Mouse (Mus musculus) forebrain, embryonic 11.5 days (tissue): ENCODE results near the gene Casc1. TPM values are rescaled to one million over a fixed set of nuclear protein-coding genes. Genes with fewer than 3 reads are reported as not detected.

Source experiments
- ATAC-seq: fragments of 200-750 bp; cut with Nextera tagmentation; replicated peaks from 2 replicates; pipeline ENCODE4 v1.8.0; 2017; ENCODE audit warnings: moderate TSS enrichment; ENCODE audit not compliant: low FRiP score
- DNase-seq: peaks from one replicate; pipeline ENCODE4 v3.0.0-alpha.2; 2017; ENCODE audit warnings: low spot score
- H3K27ac ChIP-seq: fragments of 300-500 bp; sonication (generic); 2 replicates; pipeline ENCODE4 v1.5.1; 2014; ENCODE audit warnings: low read depth, low read length
- H3K27me3 ChIP-seq: fragments of 300-500 bp; sonication (generic); 2 replicates; pipeline ENCODE4 v1.6.1; 2014; ENCODE audit warnings: mild to moderate bottlenecking, low read length, mixed read lengths; ENCODE audit not compliant: control insufficient read depth, insufficient read depth
- H3K36me3 ChIP-seq: fragments of 300-500 bp; sonication (generic); 2 replicates; pipeline ENCODE4 v1.6.1; 2014; ENCODE audit warnings: mild to moderate bottlenecking, low read length, moderate library complexity, mixed read lengths; ENCODE audit not compliant: control insufficient read depth, insufficient read depth
- H3K4me1 ChIP-seq: fragments of 300-500 bp; sonication (generic); replicated peaks from 2 replicates; pipeline ENCODE4 v1.6.1; 2014; ENCODE audit warnings: low read length, mixed read lengths; ENCODE audit not compliant: control insufficient read depth, insufficient read depth
- H3K4me2 ChIP-seq: fragments of 300-500 bp; sonication (generic); 2 replicates; pipeline ENCODE4 v1.6.1; 2014; ENCODE audit warnings: low read depth, mild to moderate bottlenecking, low read length, moderate library complexity, mixed read lengths; ENCODE audit not compliant: severe bottlenecking
- H3K4me3 ChIP-seq: fragments of 300-500 bp; sonication (generic); 2 replicates; pipeline ENCODE4 v1.5.1; 2014; ENCODE audit warnings: low read depth, low read length
- H3K9ac ChIP-seq: fragments of 300-500 bp; sonication (generic); 2 replicates; pipeline ENCODE4 v1.6.1; 2014; ENCODE audit warnings: low read length
- H3K9me3 ChIP-seq: fragments of 300-500 bp; sonication (generic); 2 replicates; pipeline ENCODE4 v1.6.1; 2016; ENCODE audit warnings: low read length, mixed read lengths; ENCODE audit not compliant: control insufficient read depth
- WGBS: fragments of 180-500 bp; shearing (Covaris S2); extraction: QIAGEN DNeasy Blood & Tissue Kit; methylation state at CpG from one replicate; pipeline ENCODE4 v1.1.7; 2014; 5-methylcytosine and 5-hydroxymethylcytosine counted together
- polyA plus RNA-seq: library from polyadenylated mRNA; unstranded; fragments of >200 nt; fragmentation: Nextera tagmentation; extraction: Ambion mirVana; gene quantifications from 2 replicates; pipeline ENCODE4 v1.2.1, GENCODE M21; 2014

Gene Casc1
- polyA plus RNA-seq, 1 experiment from 2014 or later, result 0.48 TPM

GRCm38 (mm10) chr6:145246841-145247240, 36.0 kb upstream of the Casc1 start:
- H3K4me1 ChIP-seq, result peaks cover 5% of the 10 kb centered on the region; the same call in 1 of the 2 replicates
- ATAC-seq (no peak), DNase-seq (no peak)
- 94% methylated on average over 5 of the region's 5 CpGs for WGBS
- H3K36me3 ChIP-seq, result no peaks in the 10 kb centered on the region; the same call in 1 of the 2 replicates
- H3K9me3 ChIP-seq, result no peaks in the 10 kb centered on the region
- H3K27me3 ChIP-seq, result no peaks in the 10 kb centered on the region
- no peak overlapping the region for H3K27ac ChIP-seq
- H3K4me3 ChIP-seq, result no peak overlapping the region
- no peak overlapping the region for H3K9ac ChIP-seq
- H3K4me2 ChIP-seq, result no peak overlapping the region

GRCm38 (mm10) chr6:145242521-145242920, 31.7 kb upstream of the Casc1 start:
- H3K36me3 ChIP-seq, result no peaks in the 10 kb centered on the region; the same call in 1 of the 2 replicates
- no peaks in the 10 kb centered on the region for H3K27me3 ChIP-seq
- 68% methylated on average over 1 of the region's 1 CpGs for WGBS
- no peak for ATAC-seq
- DNase-seq, result no peak
- no peak overlapping the region for H3K4me2 ChIP-seq
- no peaks in the 10 kb centered on the region for H3K4me1 ChIP-seq
- no peaks in the 10 kb centered on the region for H3K9me3 ChIP-seq
- no peak overlapping the region for H3K9ac ChIP-seq
- no peak overlapping the region for H3K4me3 ChIP-seq
- H3K27ac ChIP-seq, result no peak overlapping the region

GRCm38 (mm10) chr6:145240285-145240684, 29.5 kb upstream of the Casc1 start:
- Histone ChIP-seq H3K4me3 (no peak overlapping the region), H3K4me2 (no peak overlapping the region), H3K9ac (no peak overlapping the region), H3K27me3 (no peaks in the 10 kb centered on the region), H3K9me3 (no peaks in the 10 kb centered on the region), H3K4me1 (no peaks in the 10 kb centered on the region), H3K36me3 (no peaks in the 10 kb centered on the region; the same call in 1 of the 2 replicates), H3K27ac (no peak overlapping the region)
- no peak for DNase-seq
- ATAC-seq, result no peak
- 93% methylated on average over 6 of the region's 6 CpGs for WGBS

- H3K36me3 ChIP-seq, result no peaks in the 10 kb centered on the region; the same call in 1 of the 2 replicates
- WGBS, result 86% methylated on average over 4 of the region's 4 CpGs
Measured at GRCm38 (mm10) chr6:145237148-145237547, 26.3 kb upstream of the Casc1 start.

GRCm38 (mm10) chr6:145235367-145235766, 24.6 kb upstream of the Casc1 start:
- Histone ChIP-seq H3K9me3 (no peaks in the 10 kb centered on the region), H3K4me1 (no peaks in the 10 kb centered on the region), H3K27me3 (no peaks in the 10 kb centered on the region), H3K4me3 (no peak overlapping the region), H3K36me3 (no peaks in the 10 kb centered on the region; the same call in 1 of the 2 replicates), H3K27ac (no peak overlapping the region), H3K9ac (no peak overlapping the region), H3K4me2 (no peak overlapping the region)
- DNase-seq, result no peak
- 91% methylated on average over 6 of the region's 6 CpGs for WGBS
- ATAC-seq, result no peak

More at GRCm38 (mm10) chr6:145237148-145237547, 26.3 kb upstream of the Casc1 start:
- H3K27me3 ChIP-seq, result no peaks in the 10 kb centered on the region
- H3K9me3 ChIP-seq, result no peaks in the 10 kb centered on the region
- H3K4me3 ChIP-seq, result no peak overlapping the region
- no peaks in the 10 kb centered on the region for H3K4me1 ChIP-seq
- no peak for ATAC-seq
- H3K27ac ChIP-seq, result no peak overlapping the region
- no peak overlapping the region for H3K9ac ChIP-seq
- no peak overlapping the region for H3K4me2 ChIP-seq
- no peak for DNase-seq

GRCm38 (mm10) chr6:145234391-145234790, 23.6 kb upstream of the Casc1 start:
- DNase-seq, result no peak
- H3K27me3 ChIP-seq, result no peaks in the 10 kb centered on the region
- no peak overlapping the region for H3K27ac ChIP-seq
- no peak for ATAC-seq
- no peaks in the 10 kb centered on the region; the same call in 1 of the 2 replicates for H3K36me3 ChIP-seq
- H3K9ac ChIP-seq, result no peak overlapping the region
- no peak overlapping the region for H3K4me2 ChIP-seq
- no peak overlapping the region for H3K4me3 ChIP-seq
- no peaks in the 10 kb centered on the region for H3K9me3 ChIP-seq
- WGBS, result 80% methylated on average over 1 of the region's 1 CpGs
- H3K4me1 ChIP-seq, result no peaks in the 10 kb centered on the region

- DNase-seq, result no peak
- WGBS, result 92% methylated on average over 3 of the region's 3 CpGs
- Histone ChIP-seq H3K27ac (no peak overlapping the region), H3K4me1 (no peaks in the 10 kb centered on the region), H3K4me3 (no peak overlapping the region), H3K36me3 (no peaks in the 10 kb centered on the region; the same call in 1 of the 2 replicates), H3K27me3 (no peaks in the 10 kb centered on the region), H3K9ac (no peak overlapping the region), H3K9me3 (no peaks in the 10 kb centered on the region), H3K4me2 (no peak overlapping the region)
- ATAC-seq, result no peak
Measured at GRCm38 (mm10) chr6:145226296-145226695, 15.5 kb upstream of the Casc1 start.

GRCm38 (mm10) chr6:145224246-145224645, 13.4 kb upstream of the Casc1 start:
- Histone ChIP-seq H3K27me3 (no peaks in the 10 kb centered on the region), H3K27ac (no peak overlapping the region), H3K4me1 (no peaks in the 10 kb centered on the region), H3K9me3 (no peaks in the 10 kb centered on the region), H3K4me2 (no peak overlapping the region), H3K36me3 (no peaks in the 10 kb centered on the region; the same call in 1 of the 2 replicates), H3K9ac (no peak overlapping the region), H3K4me3 (no peak overlapping the region)
- no peak for DNase-seq
- no peak for ATAC-seq
- WGBS, result 91% methylated on average over 6 of the region's 6 CpGs

- DNase-seq, result no peak
Measured at GRCm38 (mm10) chr6:145215826-145216225, 5.0 kb upstream of the Casc1 start.

More at GRCm38 (mm10) chr6:145215826-145216225, 5.0 kb upstream of the Casc1 start:
- H3K9me3 ChIP-seq, result no peaks in the 10 kb centered on the region
- no peaks in the 10 kb centered on the region; the same call in 1 of the 2 replicates for H3K36me3 ChIP-seq
- no peak overlapping the region for H3K4me2 ChIP-seq
- H3K4me3 ChIP-seq, result no peak overlapping the region
- peaks cover 3% of the 10 kb centered on the region; the same call in 1 of the 2 replicates for H3K4me1 ChIP-seq
- ATAC-seq, result no peak
- H3K27me3 ChIP-seq, result no peaks in the 10 kb centered on the region
- 97% methylated on average over 3 of the region's 3 CpGs for WGBS
- H3K27ac ChIP-seq, result no peak overlapping the region
- no peak overlapping the region for H3K9ac ChIP-seq
